Comparison of ENCODE assay signal across 14 mouse cellular contexts in the genomic region with DNA sequence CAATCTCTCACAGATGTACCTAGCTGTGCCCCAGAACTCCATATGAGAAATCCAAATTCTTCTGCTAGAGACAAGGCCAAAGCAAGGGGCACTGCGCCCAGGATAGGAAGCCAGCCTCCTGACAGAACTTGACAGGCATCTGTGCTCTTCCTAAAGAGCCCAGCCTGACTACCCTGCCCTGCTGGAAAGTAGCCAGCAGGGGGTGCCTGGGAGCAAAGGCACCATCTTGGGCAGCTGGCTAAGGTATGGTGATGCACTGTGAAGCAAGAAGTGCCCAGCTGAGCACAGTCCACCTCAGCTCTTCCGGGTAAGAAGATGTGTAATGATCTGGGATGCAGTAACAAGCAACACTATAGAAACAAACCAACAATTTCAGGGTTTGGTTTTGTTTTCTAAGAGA.
DNase-seq lines count a peak whose midpoint lies in the region; ATAC-seq and TF ChIP-seq lines count a peak whose summit lies in the region.
"Had no signal": no experiment of that assay in that cellular context is flagged by ENCODE, and none has a peak within 500 bp of the region (broad histone marks: within the 10 kb centered on the region; RNA-seq: fewer than 3 reads in every experiment).

No protein-coding gene starts in this region.

- TF ChIP-seq CTCF in liver, embryonic 14.5 days (IDR thresholded peaks at IDR 0.05; ENCODE audit: low read depth): peak; percentile 51
- peak in 2 of 3 experiments; percentile 27; a peak in 3 of 6 replicates for TF ChIP-seq CTCF in MEL (IDR thresholded peaks at IDR 0.05 in 2 of 3, conservative IDR thresholded peaks at IDR 0.05 in 1 of 3; ENCODE audit: control insufficient read depth in 1 of 3, insufficient read depth in 1 of 3, low read depth in 2 of 3, low read length in 3 of 3, poor library complexity in 1 of 3, severe bottlenecking in 1 of 3)

- no peak; the same call in 1 of the 2 replicates for TF ChIP-seq RAD21 in MEL (IDR thresholded peaks at IDR 0.05; ENCODE audit: low read depth, low read length)

- H3K9me3 ChIP-seq in liver, embryonic 14.5 days (ENCODE audit: control insufficient read depth, low read length): no peaks in the 10 kb centered on the region
- H3K9me3 ChIP-seq in liver, embryonic 11.5 days (ENCODE audit: control insufficient read depth, low read length): no peaks in the 10 kb centered on the region
- no peaks in the 10 kb centered on the region for H3K9me3 ChIP-seq in MEL (replicated peaks; ENCODE audit: insufficient read depth, low read length)
- H3K9me3 ChIP-seq: embryonic facial prominence, embryonic 10.5 days; hindbrain, embryonic 13.5 days; limb, embryonic 15.5 days; stomach, embryonic 15.5 days had no signal

- no peak overlapping the region for H3K4me2 ChIP-seq in liver, embryonic 14.5 days (ENCODE audit: low read depth)
- H3K4me2 ChIP-seq in liver, embryonic 11.5 days: no peak overlapping the region
- H3K4me2 ChIP-seq: hindbrain, embryonic 13.5 days; limb, embryonic 15.5 days; stomach, embryonic 15.5 days had no signal

- H3K27me3 ChIP-seq in liver, embryonic 14.5 days (ENCODE audit: control insufficient read depth, insufficient read depth, low read length): no peaks in the 10 kb centered on the region
- no peaks in the 10 kb centered on the region for H3K27me3 ChIP-seq in liver, embryonic 11.5 days (replicated peaks; ENCODE audit: control insufficient read depth, insufficient read depth, low read length)
- H3K27me3 ChIP-seq in MEL (ENCODE audit: control insufficient read depth in 1 of 2, insufficient read depth in 2 of 2, low read length in 2 of 2): no peaks in the 10 kb centered on the region
- H3K27me3 ChIP-seq: hindbrain, embryonic 13.5 days; limb, embryonic 15.5 days; stomach, embryonic 15.5 days had no signal

- no peak overlapping the region for H3K9ac ChIP-seq in liver, embryonic 14.5 days (replicated peaks)
- no peak overlapping the region for H3K9ac ChIP-seq in liver, embryonic 11.5 days (ENCODE audit: low read depth, low read length)
- no peak overlapping the region for H3K9ac ChIP-seq in MEL (ENCODE audit: control insufficient read depth, low read depth, low read length, poor library complexity, severe bottlenecking)
- H3K9ac ChIP-seq: hindbrain, embryonic 13.5 days; limb, embryonic 15.5 days; stomach, embryonic 15.5 days had no signal

- 68% methylated on average over 2 of the region's 2 CpGs for WGBS in liver, embryonic 14.5 days (ENCODE audit: insufficient replicate concordance)
- 93% methylated on average over 2 of the region's 2 CpGs for WGBS in liver, embryonic 11.5 days

- no peak overlapping the region for H3K27ac ChIP-seq in liver, embryonic 14.5 days
- no peak overlapping the region for H3K27ac ChIP-seq in liver, embryonic 11.5 days (ENCODE audit: low read depth, low read length)
- H3K27ac ChIP-seq in MEL (ENCODE audit: control insufficient read depth, low read depth, low read length): no peak overlapping the region
- H3K27ac ChIP-seq: embryonic facial prominence, embryonic 10.5 days; hindbrain, embryonic 13.5 days; limb, embryonic 15.5 days; stomach, embryonic 15.5 days had no signal

- DNase-seq in liver, embryonic 14.5 days (ENCODE audit: low read depth in 3 of 3, low spot score in 3 of 3): no peak
- no peak for DNase-seq in liver, embryonic 11.5 days (ENCODE audit: low spot score)
- DNase-seq in CD4-positive helper T cell, adult 2 months (ENCODE audit: low read depth, low spot score): peak; percentile 21
- peak; percentile 10 for DNase-seq in MEL (ENCODE audit: low read depth, low spot score)
- DNase-seq in thymus, postnatal 0 days (ENCODE audit: low spot score): peak; percentile 14
- no peak for DNase-seq in right cerebral cortex, postnatal 25 days
- no peak for DNase-seq in cerebellum, adult 11-12 months
- DNase-seq: gastrocnemius, postnatal 36 days; kidney, adult 2 months; midbrain, embryonic 14.5 days had no signal

- no peaks in the 10 kb centered on the region for H3K36me3 ChIP-seq in liver, embryonic 14.5 days (replicated peaks; ENCODE audit: control insufficient read depth, insufficient read depth, low read depth)
- no peaks in the 10 kb centered on the region for H3K36me3 ChIP-seq in liver, embryonic 11.5 days (ENCODE audit: control insufficient read depth, insufficient read depth, low read length)
- H3K36me3 ChIP-seq in MEL (ENCODE audit: control insufficient read depth in 1 of 2, insufficient read depth in 2 of 2, low read length in 2 of 2): no peaks in the 10 kb centered on the region
- H3K36me3 ChIP-seq: embryonic facial prominence, embryonic 10.5 days; hindbrain, embryonic 13.5 days; limb, embryonic 15.5 days; stomach, embryonic 15.5 days had no signal

- H3K4me3 ChIP-seq in liver, embryonic 14.5 days (ENCODE audit: insufficient read depth in 1 of 2, low read depth in 2 of 2, low read length in 2 of 2): no peak overlapping the region
- H3K4me3 ChIP-seq in liver, embryonic 11.5 days (ENCODE audit: low read depth, low read length): no peak overlapping the region
- H3K4me3 ChIP-seq in MEL (ENCODE audit: control insufficient read depth in 1 of 2, insufficient read depth in 1 of 2, low read depth in 2 of 2, low read length in 2 of 2): no peak overlapping the region
- H3K4me3 ChIP-seq: embryonic facial prominence, embryonic 10.5 days; hindbrain, embryonic 13.5 days; limb, embryonic 15.5 days; stomach, embryonic 15.5 days had no signal

- TF ChIP-seq EP300 in liver, embryonic 14.5 days (IDR thresholded peaks at IDR 0.05; ENCODE audit: low read depth): no peak
- no peak for TF ChIP-seq EP300 in MEL (IDR thresholded peaks at IDR 0.05; ENCODE audit: low read depth in 1 of 2, low read length in 2 of 2)

- no peaks in the 10 kb centered on the region for H3K4me1 ChIP-seq in liver, embryonic 14.5 days (replicated peaks; ENCODE audit: control insufficient read depth in 2 of 2, insufficient read depth in 2 of 2, low read length in 1 of 2)
- H3K4me1 ChIP-seq in liver, embryonic 11.5 days (replicated peaks; ENCODE audit: control insufficient read depth, insufficient read depth, low read length): no peaks in the 10 kb centered on the region
- no peaks in the 10 kb centered on the region for H3K4me1 ChIP-seq in MEL (ENCODE audit: control insufficient read depth in 1 of 2, insufficient read depth in 2 of 2, low read length in 2 of 2)
- H3K4me1 ChIP-seq: hindbrain, embryonic 13.5 days; limb, embryonic 15.5 days; stomach, embryonic 15.5 days had no signal

- no peaks in the 10 kb centered on the region for H3K79me2 ChIP-seq in MEL (ENCODE audit: control insufficient read depth, insufficient read depth, low read length, poor library complexity)

- TF ChIP-seq POLR2A in MEL (IDR thresholded peaks at IDR 0.05; ENCODE audit: control insufficient read depth in 1 of 2, insufficient read depth in 1 of 2, low read depth in 1 of 2, low read length in 2 of 2, poor library complexity in 1 of 2): no peak

- ATAC-seq in liver, embryonic 14.5 days (ENCODE audit: insufficient read depth): no peak
- ATAC-seq in liver, embryonic 11.5 days (replicated peaks; ENCODE audit: low FRiP score): no peak

TF ChIP-seq in MEL, 35 proteins besides CTCF, POLR2A, EP300 and RAD21:
- TF ChIP-seq SMC3 (IDR thresholded peaks at IDR 0.05; ENCODE audit: low read depth, low read length) (peak; percentile 49), ZNF384 (IDR thresholded peaks at IDR 0.05; ENCODE audit: low read depth, low read length) (no peak), POLR2AphosphoS5 (IDR thresholded peaks at IDR 0.05; ENCODE audit: borderline replicate concordance, low read depth, low read length) (no peak)

Comparison
In these comparisons a context has a peak if more than half of its experiments do, and no peak if none do; other contexts are left out.
1. DNase-seq: peak in CD4-positive helper T cell, adult 2 months (single experiment), MEL (single experiment) and thymus, postnatal 0 days (single experiment); none in liver, embryonic 14.5 days (0 of 3), liver, embryonic 11.5 days (single experiment), right cerebral cortex, postnatal 25 days (single experiment) and cerebellum, adult 11-12 months (single experiment).